Mouse (Mus musculus) layer of hippocampus, adult 18-20 months (tissue): Measurements from ENCODE around the gene Hecw1. TPM values are rescaled to one million over a fixed set of nuclear protein-coding genes. Genes with fewer than 3 reads are reported as not detected.
"Not testable (repeated sequence)": the region's sequence is repeated elsewhere in the genome, so short reads cannot be mapped to it uniquely, and the experiment has no call there.

Experiments
- DNase-seq, 2 experiments: peaks; one replicate each; pipeline ENCODE4 v3.0.0; 2022; ENCODE audit warnings: low spot score in 2 of 2
- total RNA-seq, 2 experiments: library from RNA; stranded (reverse); gene quantifications; 2 replicates each; pipeline ENCODE4 v1.2.3; 2021

Hecw1 gene
- total RNA-seq, 2 experiments from 2014 or later: 49.8 to 53.3 TPM

GRCm38 (mm10) chr13:14374470-14374869 lies 148.6 kb downstream of the Hecw1 start:
- DNase-seq: no peak

DNA sequence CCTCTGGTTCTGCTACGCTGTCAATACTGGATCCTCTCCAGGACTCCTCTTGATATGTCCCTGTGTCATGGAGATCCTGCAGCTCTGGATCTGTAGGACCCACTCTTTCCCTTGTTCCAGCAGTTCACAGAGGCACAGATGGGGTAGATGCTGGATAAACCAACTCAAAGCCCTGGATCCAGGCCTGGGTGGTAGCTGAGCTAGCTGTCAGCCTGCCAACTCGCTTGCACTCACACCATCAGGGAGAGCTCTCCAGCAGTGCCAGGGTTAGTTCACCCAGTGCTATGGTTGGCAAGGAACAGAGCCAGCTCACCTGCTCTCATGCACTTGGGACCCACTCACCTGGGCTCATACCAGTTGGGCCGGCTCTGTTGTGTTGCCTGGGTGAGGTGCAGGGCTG lies 157.5 kb downstream of the Hecw1 start:
- DNase-seq: peak; percentile 11 to 62

GRCm38 (mm10) chr13:14327252-14327651 lies 195.8 kb downstream of the Hecw1 start:
- DNase-seq: no peak

GRCm38 (mm10) chr13:14306617-14307016 lies 216.4 kb downstream of the Hecw1 start:
- DNase-seq: no peak

GRCm38 (mm10) chr13:14304103-14304502 lies 218.9 kb downstream of the Hecw1 start:
- DNase-seq: no peak

- DNase-seq: no peak
These were observed 220.1 kb downstream of the Hecw1 start for GRCm38 (mm10) chr13:14302921-14303320.

DNA sequence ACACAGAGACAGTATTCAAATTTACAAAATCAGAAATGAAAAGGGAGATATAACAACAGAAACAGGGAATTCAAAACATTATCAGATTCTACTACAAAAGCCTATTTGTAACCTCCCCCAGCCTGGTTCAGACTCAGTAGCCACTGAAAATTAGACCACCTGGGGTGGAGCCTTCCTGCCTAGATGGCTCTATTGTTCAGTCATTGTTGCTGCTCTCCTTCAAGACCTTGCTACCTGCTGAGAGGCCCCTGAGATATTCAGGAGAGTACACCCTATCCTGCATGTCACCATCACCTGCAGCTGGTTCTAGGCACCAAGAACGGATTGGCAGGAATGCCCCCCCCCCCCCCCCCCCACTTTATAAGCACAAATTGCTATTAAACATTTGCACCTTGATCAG lies 233.0 kb downstream of the Hecw1 start:
- no peak for DNase-seq

GRCm38 (mm10) chr13:14271476-14271875 lies 251.6 kb downstream of the Hecw1 start:
- peak in 1 of 2 experiments; percentile 22 for DNase-seq

DNA sequence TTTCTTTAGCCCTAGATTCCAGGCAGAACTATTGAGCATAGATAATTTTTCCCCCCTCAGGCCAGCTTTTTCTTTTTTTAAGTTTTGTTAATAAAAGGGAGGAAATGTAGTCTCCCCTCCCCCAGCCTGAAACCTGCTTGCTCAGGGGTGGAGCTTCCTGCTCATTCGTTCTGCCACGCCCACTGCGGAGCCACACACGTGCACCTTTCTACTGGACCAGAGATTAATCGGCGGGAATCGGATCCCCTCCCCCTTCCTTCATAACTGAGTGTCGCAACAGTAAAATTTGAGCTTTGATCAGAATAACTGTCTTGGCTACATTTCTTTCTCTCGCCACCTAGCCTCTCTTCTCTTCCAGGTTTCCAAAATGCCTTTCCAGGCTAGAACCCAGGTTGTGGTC lies 262.1 kb downstream of the Hecw1 start:
- DNase-seq: not testable (repeated sequence)

DNA sequence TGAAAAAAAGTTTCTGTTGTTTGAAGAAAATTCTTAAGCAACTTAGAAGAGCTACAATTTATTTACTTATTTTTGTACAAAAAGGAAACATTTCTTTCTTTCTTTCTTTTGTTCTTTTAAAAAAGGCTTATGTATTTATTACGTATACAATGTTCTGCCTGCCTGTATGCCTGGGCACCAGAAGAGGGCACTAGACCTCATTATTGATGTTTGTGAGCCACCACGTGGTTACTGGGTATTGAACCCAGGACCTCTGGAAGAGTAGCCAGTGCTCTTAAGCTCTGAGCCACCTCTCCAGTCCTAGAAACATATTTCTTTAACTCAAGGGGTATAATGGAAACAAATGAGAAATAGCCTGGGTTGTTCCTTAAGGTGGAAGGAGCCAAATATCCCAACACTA lies 277.1 kb downstream of the Hecw1 start:
- DNase-seq: no peak

DNA sequence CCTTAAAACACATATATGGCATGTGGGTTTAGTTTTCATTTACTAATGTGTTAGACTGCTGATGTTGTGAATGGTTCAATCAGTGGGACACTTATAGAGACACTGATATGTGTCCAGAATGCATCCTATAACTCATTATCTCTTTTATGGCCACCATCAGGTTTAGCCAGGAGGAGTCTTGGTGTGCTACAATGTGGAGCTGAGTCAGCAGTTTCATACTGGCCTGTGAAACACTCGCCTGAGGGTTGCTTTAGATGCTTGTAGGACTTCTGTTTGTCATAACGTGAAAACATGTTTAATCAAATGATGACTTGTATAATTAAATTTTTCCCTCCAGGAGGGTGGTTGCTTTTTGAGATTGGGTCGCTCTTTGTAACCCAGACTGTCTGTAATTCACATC lies 343.4 kb downstream of the Hecw1 start:
- no peak for DNase-seq

DNA sequence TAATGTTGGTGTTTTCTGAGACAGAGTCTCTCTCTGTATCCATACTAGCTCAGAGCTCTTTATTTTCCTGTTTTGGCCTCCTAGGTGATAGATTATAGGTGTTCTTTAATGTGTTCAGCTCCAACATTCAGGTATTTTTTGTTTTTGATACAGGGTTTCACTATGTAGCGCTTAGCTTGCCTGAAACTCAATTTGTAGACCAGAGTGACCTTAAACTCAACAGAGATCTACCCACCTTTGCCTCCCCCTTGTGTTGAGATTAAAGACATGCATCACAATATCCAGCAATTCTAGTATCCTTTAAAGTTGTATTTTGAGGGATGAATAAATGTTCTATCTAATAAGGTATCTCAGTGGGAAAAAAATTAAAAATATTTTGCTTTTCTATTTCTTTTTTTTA lies 345.0 kb downstream of the Hecw1 start:
- DNase-seq: no peak

Other genes with a start within 250 kb of the Hecw1 start
- 10 to 100 TPM; 26.4 to 31.6 TPM for gene Mrpl32, start 89.9 kb upstream of the Hecw1 start, total RNA-seq
- gene Psma2, start 90.0 kb upstream of the Hecw1 start, total RNA-seq: 10 to 100 TPM; 58.3 to 64.3 TPM
- 10 to 100 TPM; 21.4 to 26.1 TPM for gene AW209491, start 106.9 kb upstream of the Hecw1 start, total RNA-seq